Mouse (Mus musculus) forebrain, embryonic 10.5 days (tissue): Measurements from ENCODE around the gene Hipk2. TPM values are rescaled to one million over a fixed set of nuclear protein-coding genes. Genes with fewer than 3 reads are reported as not detected.

Experiments
- DNase-seq: peaks from one replicate; pipeline ENCODE4 v3.0.0-alpha.2; 2017; ENCODE audit warnings: low spot score; ENCODE audit errors: extremely low spot score
- H3K27ac ChIP-seq: fragments of 300-500 bp; sonication (generic); 2 replicates; pipeline ENCODE4 v1.5.1; 2016; ENCODE audit warnings: mild to moderate bottlenecking
- H3K27me3 ChIP-seq: fragments of 300-500 bp; sonication (generic); 2 replicates; pipeline ENCODE4 v1.6.1; 2016; ENCODE audit warnings: mild to moderate bottlenecking; ENCODE audit not compliant: poor library complexity, severe bottlenecking
- H3K36me3 ChIP-seq: fragments of 300-500 bp; sonication (generic); replicated peaks from 2 replicates; pipeline ENCODE4 v1.6.1; 2016; ENCODE audit warnings: mild to moderate bottlenecking, moderate library complexity
- H3K4me1 ChIP-seq: fragments of 300-500 bp; sonication (generic); 2 replicates; pipeline ENCODE4 v1.6.1; 2016
- H3K4me3 ChIP-seq: fragments of 300-500 bp; sonication (generic); 2 replicates; pipeline ENCODE4 v1.5.1; 2016; ENCODE audit warnings: mild to moderate bottlenecking, moderate library complexity
- H3K9me3 ChIP-seq: fragments of 300-500 bp; sonication (generic); 2 replicates; pipeline ENCODE4 v1.6.1; 2016; ENCODE audit warnings: mild to moderate bottlenecking, moderate library complexity
- WGBS: fragments of 180-500 bp; shearing (Covaris S2); methylation state at CpG from one replicate; pipeline ENCODE4 v1.1.7; 2016; 5-methylcytosine and 5-hydroxymethylcytosine counted together
- polyA plus RNA-seq: library from polyadenylated mRNA; unstranded; fragments of >200 nt; fragmentation: Nextera tagmentation; extraction: Ambion mirVana; gene quantifications from 2 replicates; pipeline ENCODE4 v1.2.1, GENCODE M21; 2016

Gene Hipk2
- polyA plus RNA-seq, 1 experiment from 2014 or later: 29.0 TPM

DNA sequence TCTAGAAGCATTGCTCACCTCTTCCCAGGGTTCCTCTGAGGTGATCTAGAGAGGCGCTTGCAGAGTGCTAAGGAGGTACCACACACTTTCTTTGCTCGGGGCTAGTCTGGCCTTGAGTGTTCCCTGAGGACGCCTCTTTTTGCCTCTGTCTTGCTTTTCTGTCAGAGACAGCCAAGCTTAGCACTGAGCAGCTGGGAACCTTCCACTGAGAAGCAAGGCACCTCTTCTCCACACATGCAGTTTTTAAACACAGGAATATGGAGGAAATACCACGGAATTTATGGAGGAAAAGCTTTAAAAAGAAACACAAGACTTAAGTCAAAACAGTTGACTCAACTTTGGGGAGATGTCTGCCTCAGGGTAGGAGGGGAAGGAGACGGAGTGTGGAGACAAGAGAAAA, 39.8 kb upstream of the Hipk2 start:
- 61% methylated on average over 5 of the region's 5 CpGs for WGBS

DNA sequence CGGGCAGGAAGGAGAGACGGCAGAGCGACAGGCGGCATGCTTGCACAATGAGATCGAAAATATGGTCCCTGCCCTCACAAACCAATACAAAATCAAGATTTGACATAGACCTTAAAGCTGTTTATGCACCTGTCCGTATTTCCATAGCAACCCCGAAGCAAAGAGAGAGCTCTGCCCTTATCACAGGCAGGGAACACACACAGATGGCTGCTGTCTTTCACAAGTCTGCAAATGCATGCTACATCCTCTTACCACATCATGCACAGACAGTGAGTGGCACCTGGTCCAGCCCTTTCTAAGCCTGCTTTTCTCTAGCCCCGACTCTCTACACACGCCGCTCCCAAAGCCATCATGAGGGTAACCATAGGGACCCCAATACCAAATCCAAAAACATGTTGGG, 38.2 kb upstream of the Hipk2 start:
- H3K36me3 ChIP-seq: no peaks in the 10 kb centered on the region
- no peaks in the 10 kb centered on the region for H3K9me3 ChIP-seq
- H3K27ac ChIP-seq: no peak overlapping the region
- H3K4me3 ChIP-seq: no peak overlapping the region
- peaks cover 16% of the 10 kb centered on the region; the same call in 1 of the 2 replicates for H3K4me1 ChIP-seq
- H3K27me3 ChIP-seq: no peaks in the 10 kb centered on the region
- no peak for DNase-seq
- 88% methylated on average over 10 of the region's 10 CpGs for WGBS

More for the DNA sequence above, 39.8 kb upstream of the Hipk2 start:
- Histone ChIP-seq H3K9me3 (no peaks in the 10 kb centered on the region), H3K4me1 (peaks cover 16% of the 10 kb centered on the region; the same call in 1 of the 2 replicates), H3K27ac (no peak overlapping the region), H3K27me3 (no peaks in the 10 kb centered on the region), H3K4me3 (no peak overlapping the region), H3K36me3 (no peaks in the 10 kb centered on the region)
- DNase-seq: no peak

DNA sequence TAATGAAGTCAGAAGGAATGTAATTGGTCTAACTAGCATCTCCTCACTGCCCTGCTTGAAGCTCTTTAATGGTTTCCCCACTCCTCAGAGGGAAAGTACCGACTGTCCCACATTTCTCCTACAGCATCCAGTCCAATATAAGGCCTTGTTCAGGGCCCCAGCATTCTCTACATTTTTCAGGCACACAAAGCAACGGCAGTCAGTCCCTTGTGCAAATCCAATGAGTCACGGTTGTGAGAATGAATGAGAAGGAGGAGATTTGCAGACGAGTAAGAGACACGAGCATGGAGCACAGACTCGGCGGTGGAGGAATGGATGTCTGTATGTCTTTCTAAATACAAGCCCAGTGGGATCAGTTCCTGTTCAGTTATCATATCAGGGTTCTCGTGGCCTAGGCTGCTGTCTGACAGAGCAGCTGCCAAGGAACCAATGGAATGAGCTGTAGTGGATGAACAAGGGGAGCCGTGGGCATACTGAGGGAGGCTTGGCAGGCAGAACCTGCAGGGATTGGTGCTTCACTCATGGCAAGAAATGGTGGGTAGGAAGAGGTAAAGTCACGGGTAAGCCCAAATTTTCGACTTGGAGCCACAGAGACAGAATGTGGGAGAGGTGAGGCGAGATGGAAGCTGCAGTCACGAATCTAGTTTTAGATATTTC, 37.5 kb upstream of the Hipk2 start:
- DNase-seq: no peak
- Histone ChIP-seq H3K36me3 (no peaks in the 10 kb centered on the region), H3K9me3 (no peaks in the 10 kb centered on the region), H3K27ac (no peak overlapping the region), H3K4me1 (peaks cover 16% of the 10 kb centered on the region; the same call in 1 of the 2 replicates), H3K4me3 (no peak overlapping the region), H3K27me3 (no peaks in the 10 kb centered on the region)
- 68% methylated on average over 13 of the region's 13 CpGs for WGBS

DNA sequence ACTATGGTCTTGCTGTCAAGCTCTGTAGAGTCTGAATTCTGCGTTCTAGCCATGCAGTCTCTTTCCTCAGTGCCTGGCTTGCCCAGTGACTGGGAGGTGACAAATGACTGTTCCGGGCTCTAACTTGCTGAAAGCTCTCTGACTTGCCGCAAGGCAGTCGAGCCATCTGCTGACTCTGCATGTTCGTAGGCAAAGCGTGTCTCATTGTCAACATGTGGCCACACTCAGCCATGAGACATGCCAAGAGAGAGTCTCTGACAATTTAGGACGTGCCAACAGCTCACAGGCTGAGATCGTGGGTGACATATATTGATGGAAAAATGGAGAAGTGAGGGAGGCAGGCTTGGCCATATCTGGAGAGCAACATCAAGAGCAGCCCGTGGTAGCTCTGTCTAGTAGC, 36.9 kb upstream of the Hipk2 start:
- Histone ChIP-seq H3K9me3 (no peaks in the 10 kb centered on the region), H3K27ac (0 out of 2 replicates have a peak overlapping the region, but pooled peaks have one; percentile 51), H3K27me3 (no peaks in the 10 kb centered on the region), H3K4me3 (no peak overlapping the region), H3K36me3 (no peaks in the 10 kb centered on the region), H3K4me1 (peaks cover 16% of the 10 kb centered on the region; the same call in 1 of the 2 replicates)
- DNase-seq: no peak
- 91% methylated on average over 9 of the region's 9 CpGs for WGBS

DNA sequence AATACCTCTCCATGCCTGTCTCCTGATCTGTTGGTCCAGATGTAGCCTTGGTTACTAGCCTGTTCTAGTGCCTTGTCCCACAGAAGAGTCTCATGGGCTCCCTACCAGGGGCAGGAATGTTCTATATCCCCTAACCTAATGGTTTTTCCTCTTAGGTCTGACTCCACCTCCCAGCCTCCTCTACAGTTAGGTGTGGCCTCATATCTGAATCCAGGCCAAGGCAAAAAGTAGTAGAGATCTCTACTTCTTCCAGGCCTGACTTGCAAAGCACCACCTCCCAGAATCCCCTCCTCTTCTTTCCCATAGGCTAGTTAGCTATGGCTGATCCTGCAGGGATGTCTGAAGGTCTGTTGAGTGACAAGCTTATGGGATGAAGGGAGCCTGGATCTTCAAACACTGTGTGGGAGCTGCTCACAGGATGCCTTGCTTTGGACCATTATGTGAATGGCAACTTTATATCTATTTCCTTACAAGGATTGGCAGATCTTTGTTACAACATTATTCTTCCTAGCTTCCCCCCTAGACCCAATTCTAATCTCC, 36.2 kb upstream of the Hipk2 start:
- no peak for DNase-seq
- peaks cover 16% of the 10 kb centered on the region; the same call in 1 of the 2 replicates for H3K4me1 ChIP-seq
- no peak overlapping the region for H3K4me3 ChIP-seq
- no peaks in the 10 kb centered on the region for H3K27me3 ChIP-seq
- peak overlapping the region; percentile 51 for H3K27ac ChIP-seq
- no peaks in the 10 kb centered on the region for H3K36me3 ChIP-seq
- no peaks in the 10 kb centered on the region for H3K9me3 ChIP-seq

DNA sequence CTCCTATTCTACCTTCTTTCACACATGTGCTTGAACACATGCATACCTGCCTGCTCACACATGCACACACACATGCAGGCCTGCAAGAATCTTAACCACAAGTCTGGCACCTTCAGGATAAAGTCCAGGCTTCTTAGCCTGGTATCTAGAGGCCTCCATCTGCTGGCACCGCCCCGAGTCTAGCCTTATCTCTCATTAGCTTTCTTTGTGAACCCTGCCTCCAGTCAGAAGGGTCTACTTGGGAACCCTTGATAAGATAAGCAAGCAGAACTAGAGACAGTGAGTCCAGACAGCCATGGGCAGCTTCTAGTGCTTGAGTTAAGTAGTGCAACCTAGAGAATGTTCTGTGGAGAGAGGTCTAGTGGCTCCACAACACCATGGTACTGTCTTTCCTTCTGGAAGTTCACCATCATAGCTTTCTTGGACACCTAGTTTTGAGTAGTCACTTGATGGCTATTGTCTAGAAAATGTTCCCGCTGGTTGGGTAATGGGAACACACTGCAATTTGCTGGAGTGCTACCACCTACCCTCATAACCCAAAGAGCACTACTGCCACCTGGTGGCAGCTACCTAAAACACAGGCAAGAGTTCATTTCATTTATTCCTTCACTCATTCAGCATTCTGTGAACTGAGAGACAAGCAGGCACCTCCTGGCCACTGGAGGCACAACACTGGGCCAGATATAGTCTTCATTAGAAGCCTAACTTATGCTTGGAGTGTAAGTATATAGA, 35.0 kb upstream of the Hipk2 start:
- Histone ChIP-seq H3K27ac (peak overlapping the region; percentile 48; the same call in 1 of the 2 replicates), H3K4me3 (no peak overlapping the region), H3K36me3 (no peaks in the 10 kb centered on the region), H3K4me1 (peaks cover 14% of the 10 kb centered on the region; the same call in 1 of the 2 replicates), H3K9me3 (no peaks in the 10 kb centered on the region), H3K27me3 (no peaks in the 10 kb centered on the region)
- peak; percentile 65 for DNase-seq
- 66% methylated on average over 3 of the region's 3 CpGs for WGBS

DNA sequence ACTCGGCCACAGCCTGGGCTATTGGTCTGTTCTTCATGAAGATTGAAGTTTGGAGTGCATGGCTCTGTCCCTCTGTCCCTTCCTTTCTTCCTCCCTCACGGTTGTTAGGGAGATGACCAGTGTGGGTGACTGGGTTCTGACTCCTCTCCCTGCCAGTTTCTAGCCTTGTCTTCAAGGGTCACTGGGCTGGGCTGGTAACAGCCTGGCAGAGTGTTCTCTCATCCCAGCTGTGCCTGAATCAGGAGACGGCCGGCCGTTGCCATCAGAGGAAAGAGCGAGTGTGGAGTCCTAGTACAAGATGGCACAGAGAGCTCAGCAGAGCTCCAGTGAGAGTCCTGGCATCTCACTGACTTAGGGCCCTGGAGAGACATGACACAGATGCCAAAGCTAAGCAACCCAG, 32.4 kb upstream of the Hipk2 start:
- H3K4me1 ChIP-seq: peaks cover 1% of the 10 kb centered on the region; the same call in 1 of the 2 replicates
- H3K9me3 ChIP-seq: no peaks in the 10 kb centered on the region
- no peak for DNase-seq
- H3K4me3 ChIP-seq: no peak overlapping the region
- WGBS: 87% methylated on average over 6 of the region's 6 CpGs
- H3K36me3 ChIP-seq: no peaks in the 10 kb centered on the region
- H3K27ac ChIP-seq: no peak overlapping the region
- no peaks in the 10 kb centered on the region for H3K27me3 ChIP-seq

DNA sequence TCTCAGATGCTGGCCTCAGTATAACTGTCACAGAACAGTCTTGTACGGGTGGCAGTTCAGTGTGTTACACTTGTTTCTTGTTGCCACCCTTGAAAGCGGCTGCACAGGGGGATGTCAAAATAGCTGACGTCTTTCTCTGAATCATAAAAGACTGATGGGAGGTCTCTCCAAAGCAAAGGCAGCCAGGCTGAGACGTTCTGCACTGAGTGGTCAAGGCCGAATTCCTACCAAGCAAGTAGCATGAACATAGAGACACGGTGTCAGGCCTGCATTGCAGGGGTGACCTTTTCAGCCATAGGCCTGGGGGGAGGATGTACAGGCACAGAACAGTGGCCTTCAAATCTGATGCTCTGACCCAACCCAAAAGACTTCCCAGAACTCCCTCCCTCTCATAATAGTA, 30.0 kb upstream of the Hipk2 start:
- H3K9me3 ChIP-seq: no peaks in the 10 kb centered on the region
- no peaks in the 10 kb centered on the region for H3K36me3 ChIP-seq
- no peak for DNase-seq
- no peaks in the 10 kb centered on the region for H3K27me3 ChIP-seq
- no peak overlapping the region for H3K27ac ChIP-seq
- WGBS: 81% methylated on average over 6 of the region's 6 CpGs
- H3K4me1 ChIP-seq: no peaks in the 10 kb centered on the region
- H3K4me3 ChIP-seq: no peak overlapping the region

DNA sequence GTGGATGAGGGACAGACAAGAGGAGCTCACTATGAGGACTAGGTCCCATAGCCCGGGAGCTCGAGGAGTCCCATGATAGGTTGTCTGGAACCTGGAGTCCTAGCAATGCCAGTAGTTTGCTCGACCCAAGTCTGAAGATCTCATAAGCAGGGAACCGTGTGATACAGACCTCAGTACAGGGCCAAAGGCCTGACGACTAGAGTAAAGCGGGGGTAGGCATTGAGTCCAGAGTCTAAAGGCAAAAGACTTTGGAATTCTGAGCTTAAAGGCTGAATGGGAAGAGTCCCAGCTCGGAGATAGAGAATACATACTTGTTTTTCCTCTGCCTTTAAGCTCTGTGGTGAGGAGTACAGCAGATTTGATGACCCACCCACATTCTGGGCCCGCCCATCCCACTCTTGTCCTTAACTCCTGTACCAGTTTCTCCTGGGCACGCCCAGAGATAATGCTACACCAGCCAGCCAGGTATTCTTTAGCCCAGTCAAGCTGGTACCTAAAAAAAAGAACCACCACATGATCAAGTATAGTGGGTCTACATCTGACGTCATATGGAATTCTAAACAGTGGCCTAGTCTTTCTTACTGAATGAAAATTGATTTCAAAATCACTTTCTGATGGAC, 27.0 kb upstream of the Hipk2 start:
- Histone ChIP-seq H3K36me3 (no peaks in the 10 kb centered on the region), H3K9me3 (no peaks in the 10 kb centered on the region), H3K4me3 (no peak overlapping the region), H3K27ac (no peak overlapping the region), H3K27me3 (no peaks in the 10 kb centered on the region), H3K4me1 (no peaks in the 10 kb centered on the region)
- no peak for DNase-seq
- 87% methylated on average over 10 of the region's 10 CpGs for WGBS

DNA sequence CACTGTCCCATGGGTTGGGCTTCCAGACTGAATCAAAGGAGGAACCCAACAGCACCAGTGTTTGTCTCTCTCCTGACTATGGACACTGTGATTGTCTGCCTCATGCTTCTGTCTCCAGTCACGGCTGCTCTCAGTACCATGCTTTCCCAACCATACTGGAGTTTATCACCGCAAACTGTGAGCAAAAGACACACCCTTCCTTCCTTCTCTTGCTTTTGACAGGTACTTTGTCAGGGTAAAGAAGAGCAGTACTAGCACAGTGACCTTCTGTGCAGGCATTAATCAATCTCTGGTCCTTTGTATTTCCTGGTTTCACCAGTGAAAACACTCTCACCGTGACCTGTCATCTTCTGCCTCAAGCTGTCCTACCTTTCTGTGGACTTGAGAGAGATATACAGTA, 25.7 kb upstream of the Hipk2 start:
- WGBS: 85% methylated on average over 3 of the region's 3 CpGs
- Histone ChIP-seq H3K27me3 (no peaks in the 10 kb centered on the region), H3K36me3 (no peaks in the 10 kb centered on the region), H3K4me3 (no peak overlapping the region), H3K9me3 (no peaks in the 10 kb centered on the region), H3K27ac (no peak overlapping the region), H3K4me1 (peaks cover 9% of the 10 kb centered on the region)
- no peak for DNase-seq

DNA sequence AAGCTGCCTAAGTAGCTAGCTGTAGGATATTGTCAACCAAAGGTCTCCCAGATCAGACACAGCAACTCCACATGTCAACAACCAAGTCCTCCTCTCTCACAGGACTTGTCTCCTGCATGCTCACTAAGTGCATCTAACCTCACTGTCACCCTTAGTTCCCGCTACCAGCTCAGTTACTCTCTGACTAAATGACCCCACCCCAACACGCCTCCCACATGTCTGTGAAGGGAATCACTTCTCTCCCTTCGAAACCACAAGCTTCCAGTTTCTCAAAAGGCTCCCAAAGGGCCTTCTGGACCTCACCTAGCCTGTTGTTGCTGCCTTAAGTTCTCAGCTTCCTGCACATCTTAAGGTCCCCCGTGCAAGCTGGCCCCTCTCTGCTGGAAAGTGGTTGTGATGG, 25.2 kb upstream of the Hipk2 start:
- Histone ChIP-seq H3K27ac (peak overlapping the region; percentile 53; the same call in 1 of the 2 replicates), H3K4me3 (no peak overlapping the region), H3K36me3 (no peaks in the 10 kb centered on the region), H3K4me1 (peaks cover 11% of the 10 kb centered on the region), H3K9me3 (no peaks in the 10 kb centered on the region), H3K27me3 (no peaks in the 10 kb centered on the region)
- 94% methylated on average over 4 of the region's 4 CpGs for WGBS
- DNase-seq: no peak

DNA sequence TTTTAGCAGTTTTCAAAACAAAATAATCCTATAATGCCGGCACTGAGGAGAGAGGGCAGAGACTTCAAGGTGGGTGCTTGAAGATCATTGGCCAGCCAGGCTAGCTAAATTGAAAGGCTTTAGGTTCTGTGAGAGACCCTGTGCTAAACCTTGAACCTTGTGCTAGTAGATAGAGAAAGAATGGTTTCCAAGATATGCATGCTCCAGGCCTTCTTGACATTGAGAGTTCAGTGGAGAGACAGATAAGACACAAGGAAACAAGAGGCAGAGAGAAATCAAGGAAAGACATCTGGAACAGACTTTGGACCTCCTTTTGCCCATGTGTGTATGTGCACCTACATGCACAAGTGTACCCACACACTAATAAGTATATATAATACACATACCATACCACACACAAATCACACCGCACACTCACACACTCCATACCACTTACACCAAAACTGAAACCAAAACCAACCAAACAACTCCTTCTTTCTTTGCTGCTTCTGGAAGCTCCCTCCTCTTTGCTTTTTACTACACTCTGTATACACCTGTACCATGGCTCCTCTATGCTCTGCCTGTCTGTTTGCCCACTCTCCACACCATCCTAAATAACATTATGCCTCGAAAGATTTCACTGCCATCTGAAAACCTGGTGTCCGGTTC, 24.6 kb upstream of the Hipk2 start:
- no peak overlapping the region for H3K4me3 ChIP-seq
- peaks cover 11% of the 10 kb centered on the region for H3K4me1 ChIP-seq
- peak overlapping the region; percentile 53; the same call in 1 of the 2 replicates for H3K27ac ChIP-seq
- no peaks in the 10 kb centered on the region for H3K27me3 ChIP-seq
- no peaks in the 10 kb centered on the region for H3K36me3 ChIP-seq
- WGBS: 89% methylated on average over 4 of the region's 4 CpGs
- no peak for DNase-seq
- no peaks in the 10 kb centered on the region for H3K9me3 ChIP-seq
